Mouse (Mus musculus) hindbrain, embryonic 11.5 days (tissue): ENCODE results near the gene Ankfn1. TPM values are rescaled to one million over a fixed set of nuclear protein-coding genes. Genes with fewer than 3 reads are reported as not detected.
A peak's percentile ranks its signal among the peaks of the same experiment; 100 is the strongest.

Experiments
- ATAC-seq: fragments of 200-750 bp; cut with Nextera tagmentation; 2 replicates; pipeline ENCODE4 v1.8.0; 2017; ENCODE audit warnings: mild to moderate bottlenecking, moderate TSS enrichment, moderate library complexity; ENCODE audit not compliant: low FRiP score
- DNase-seq: peaks from one replicate; pipeline ENCODE4 v3.0.0-alpha.2; 2015; ENCODE audit warnings: low spot score
- H3K27ac ChIP-seq: fragments of 300-500 bp; sonication (generic); 2 replicates; pipeline ENCODE4 v1.5.1; 2014; ENCODE audit warnings: mild to moderate bottlenecking, low read depth, low read length
- H3K27me3 ChIP-seq: fragments of 300-500 bp; sonication (generic); 2 replicates; pipeline ENCODE4 v1.6.1; 2014; ENCODE audit warnings: mild to moderate bottlenecking, low read length, moderate library complexity, mixed read lengths; ENCODE audit not compliant: control insufficient read depth, insufficient read depth
- H3K36me3 ChIP-seq: fragments of 300-500 bp; sonication (generic); 2 replicates; pipeline ENCODE4 v1.6.1; 2014; ENCODE audit warnings: mild to moderate bottlenecking, low read length, moderate library complexity, mixed read lengths; ENCODE audit not compliant: control insufficient read depth, insufficient read depth
- H3K4me1 ChIP-seq: fragments of 300-500 bp; sonication (generic); replicated peaks from 2 replicates; pipeline ENCODE4 v1.6.1; 2014; ENCODE audit warnings: low read length, mixed read lengths; ENCODE audit not compliant: control insufficient read depth, insufficient read depth
- H3K4me2 ChIP-seq: fragments of 300-500 bp; sonication (generic); replicated peaks from 2 replicates; pipeline ENCODE4 v1.6.1; 2014; ENCODE audit warnings: mild to moderate bottlenecking, low read depth, low read length
- H3K4me3 ChIP-seq: fragments of 300-500 bp; sonication (generic); 2 replicates; pipeline ENCODE4 v1.5.1; 2014; ENCODE audit warnings: low read depth, low read length
- H3K9ac ChIP-seq: fragments of 300-500 bp; sonication (generic); 2 replicates; pipeline ENCODE4 v1.6.1; 2014; ENCODE audit warnings: low read depth, low read length
- H3K9me3 ChIP-seq: fragments of 300-500 bp; sonication (generic); 2 replicates; pipeline ENCODE4 v1.6.1; 2016; ENCODE audit warnings: low read length; ENCODE audit not compliant: control insufficient read depth
- whole genome bisulfite sequencing: fragments of 180-500 bp; shearing (Covaris S2); extraction: QIAGEN DNeasy Blood & Tissue Kit; methylation state at CpG from one replicate; pipeline ENCODE4 v1.1.7; 2014; 5-methylcytosine and 5-hydroxymethylcytosine counted together
- polyA plus RNA-seq: library from polyadenylated mRNA; unstranded; fragments of >200 nt; fragmentation: Nextera tagmentation; extraction: Ambion mirVana; gene quantifications from 2 replicates; pipeline ENCODE4 v1.2.1, GENCODE M21; 2014

The Ankfn1 gene
- polyA plus RNA-seq, 1 experiment from 2014 or later, result 2.1 TPM

- WGBS, result 94% methylated on average over 7 of the region's 7 CpGs
- DNase-seq, result no peak
These were observed 61.1 kb downstream of the Ankfn1 start for GRCm38 (mm10) chr11:89716351-89716750.

GRCm38 (mm10) chr11:89708526-89708925, 68.9 kb downstream of the Ankfn1 start:
- no peak overlapping the region for H3K9ac ChIP-seq
- no peaks in the 10 kb centered on the region for H3K9me3 ChIP-seq
- no peaks in the 10 kb centered on the region for H3K4me1 ChIP-seq
- ATAC-seq (no peak), DNase-seq (no peak)
- no peaks in the 10 kb centered on the region for H3K27me3 ChIP-seq
- no peak overlapping the region for H3K4me3 ChIP-seq
- no peak overlapping the region for H3K4me2 ChIP-seq
- 95% methylated on average over 7 of the region's 7 CpGs for WGBS
- H3K27ac ChIP-seq, result no peak overlapping the region
- H3K36me3 ChIP-seq, result no peaks in the 10 kb centered on the region

More at GRCm38 (mm10) chr11:89716351-89716750, 61.1 kb downstream of the Ankfn1 start:
- no peaks in the 10 kb centered on the region for H3K4me1 ChIP-seq
- no peak overlapping the region for H3K4me3 ChIP-seq
- H3K27ac ChIP-seq, result no peak overlapping the region
- no peak for ATAC-seq
- H3K36me3 ChIP-seq, result no peaks in the 10 kb centered on the region
- H3K9ac ChIP-seq, result no peak overlapping the region
- H3K27me3 ChIP-seq, result no peaks in the 10 kb centered on the region
- no peaks in the 10 kb centered on the region for H3K9me3 ChIP-seq
- H3K4me2 ChIP-seq, result no peak overlapping the region

DNA sequence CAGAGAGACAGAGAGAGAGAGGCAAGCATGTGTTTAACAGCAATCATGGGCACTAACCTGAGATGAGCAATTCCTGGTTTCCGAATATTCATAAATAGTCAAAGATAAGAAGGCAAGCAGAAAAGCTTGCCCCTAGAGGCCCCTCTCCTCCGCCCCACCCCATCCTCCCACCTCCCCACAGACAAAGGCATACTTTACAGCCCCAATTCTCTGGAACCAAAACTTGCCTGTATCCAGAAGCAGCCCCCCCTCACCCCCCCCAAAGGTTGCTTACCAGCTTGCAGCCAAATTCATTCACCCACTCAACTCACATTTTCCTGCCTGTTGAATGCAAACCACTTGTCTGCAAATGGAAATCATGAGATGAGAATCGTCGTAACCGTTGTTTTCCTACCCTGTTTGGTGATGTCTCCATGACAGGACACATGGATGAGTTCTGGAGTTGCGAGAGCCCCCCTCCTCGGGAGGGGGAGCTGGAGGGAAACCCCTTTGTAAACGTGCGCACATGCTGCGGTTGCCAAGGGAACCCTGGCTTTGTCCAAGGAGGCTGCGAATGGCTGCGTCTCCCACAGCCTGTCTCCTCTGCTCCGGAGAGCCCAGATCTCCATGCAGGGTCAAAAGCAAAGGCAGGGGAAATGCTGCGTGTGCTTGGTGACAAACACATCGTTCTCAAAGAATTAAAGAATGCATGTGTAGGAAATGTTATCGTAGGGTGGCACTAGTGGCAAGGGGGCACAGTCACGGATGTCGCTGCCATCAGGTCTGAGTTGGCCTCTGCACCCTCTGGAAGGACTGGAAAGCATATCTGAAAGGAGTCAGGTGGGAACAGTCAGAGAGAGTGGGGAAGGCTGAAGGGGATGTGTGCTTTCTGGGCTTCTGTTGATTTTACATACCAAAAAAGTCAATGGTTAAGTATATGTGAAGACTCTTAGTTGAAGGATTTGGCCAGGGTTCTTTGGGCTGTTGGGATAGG, 80.7 kb downstream of the Ankfn1 start:
- WGBS, result 23% methylated on average over 18 of the region's 18 CpGs
- Histone ChIP-seq H3K27ac (no peak overlapping the region), H3K27me3 (no peaks in the 10 kb centered on the region), H3K4me3 (no peak overlapping the region; the same call in 1 of the 2 replicates), H3K4me1 (no peaks in the 10 kb centered on the region; the same call in 1 of the 2 replicates), H3K36me3 (no peaks in the 10 kb centered on the region), H3K9ac (0 out of 2 replicates have a peak overlapping the region, but pooled peaks have one; percentile 20), H3K9me3 (no peaks in the 10 kb centered on the region), H3K4me2 (peak overlapping the region; percentile 36)
- DNase-seq (peak; percentile 79), ATAC-seq (peak; percentile 90)

- Histone ChIP-seq H3K4me1 (no peaks in the 10 kb centered on the region; the same call in 1 of the 2 replicates), H3K9me3 (no peaks in the 10 kb centered on the region), H3K27me3 (no peaks in the 10 kb centered on the region), H3K9ac (no peak overlapping the region), H3K27ac (no peak overlapping the region), H3K4me3 (no peak overlapping the region), H3K4me2 (no peak overlapping the region), H3K36me3 (no peaks in the 10 kb centered on the region)
- WGBS, result 87% methylated on average over 4 of the region's 4 CpGs
- DNase-seq (no peak), ATAC-seq (no peak)
These were observed 83.8 kb downstream of the Ankfn1 start for GRCm38 (mm10) chr11:89693686-89694085.

DNA sequence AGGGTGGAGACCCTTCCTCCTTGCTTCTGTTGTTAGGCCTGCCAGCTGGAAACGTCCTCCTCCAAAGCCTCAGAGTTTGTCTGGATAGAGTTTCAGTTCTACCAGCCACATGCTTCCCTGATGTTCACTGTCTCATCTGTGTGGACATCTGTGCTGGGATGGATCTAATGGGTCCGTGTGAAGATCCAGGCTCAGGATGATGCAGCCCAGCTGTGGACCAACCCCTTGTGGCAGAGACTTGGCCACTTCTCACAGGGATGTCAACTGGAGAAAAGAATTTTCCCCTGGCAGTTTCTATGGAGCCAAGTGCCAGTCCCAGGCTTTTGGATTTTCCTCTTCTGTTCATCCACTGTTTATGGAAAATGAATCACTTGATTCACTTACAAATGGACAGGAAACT, 100.5 kb downstream of the Ankfn1 start:
- H3K9ac ChIP-seq, result no peak overlapping the region
- H3K36me3 ChIP-seq, result no peaks in the 10 kb centered on the region
- no peak overlapping the region for H3K4me3 ChIP-seq
- H3K27me3 ChIP-seq, result no peaks in the 10 kb centered on the region
- H3K4me2 ChIP-seq, result no peak overlapping the region
- H3K9me3 ChIP-seq, result no peaks in the 10 kb centered on the region
- ATAC-seq, result no peak
- H3K4me1 ChIP-seq, result no peaks in the 10 kb centered on the region
- 74% methylated on average over 2 of the region's 2 CpGs for WGBS
- no peak overlapping the region for H3K27ac ChIP-seq
- no peak for DNase-seq

DNA sequence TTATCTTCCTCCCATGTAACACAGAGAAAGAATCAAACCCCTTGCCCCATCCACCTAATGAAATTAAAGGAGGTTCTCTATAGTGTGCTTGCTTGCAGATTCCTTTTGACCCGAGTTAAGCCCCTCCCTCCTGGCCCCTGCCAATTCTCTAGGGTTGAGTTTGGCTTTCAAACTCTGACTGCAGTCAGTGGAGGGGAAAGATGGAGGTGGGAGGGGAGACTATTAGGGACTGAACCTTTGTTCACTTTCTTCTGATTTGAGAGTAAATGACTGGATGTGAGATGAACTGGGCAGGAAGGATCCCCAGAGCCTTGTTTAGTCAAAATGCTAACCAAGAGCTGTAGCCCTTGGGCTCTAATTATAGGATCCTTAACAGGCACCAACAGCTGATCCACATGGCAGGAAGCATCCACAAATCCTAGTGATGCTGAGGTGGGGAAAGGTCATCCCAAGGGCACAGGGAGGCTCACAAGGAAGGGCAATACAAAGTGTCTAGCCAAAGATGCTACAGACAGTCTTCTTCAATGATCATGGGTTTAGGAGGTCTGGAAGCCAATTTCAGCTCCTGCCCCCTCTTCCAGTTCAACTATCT, 103.4 kb downstream of the Ankfn1 start:
- Histone ChIP-seq H3K36me3 (no peaks in the 10 kb centered on the region), H3K4me3 (no peak overlapping the region), H3K4me2 (no peak overlapping the region), H3K27ac (no peak overlapping the region), H3K4me1 (no peaks in the 10 kb centered on the region), H3K9ac (no peak overlapping the region), H3K9me3 (no peaks in the 10 kb centered on the region), H3K27me3 (no peaks in the 10 kb centered on the region)
- WGBS, result 8% methylated on average over 1 of the region's 1 CpGs
- peak; percentile 7 for DNase-seq
- no peak for ATAC-seq

DNA sequence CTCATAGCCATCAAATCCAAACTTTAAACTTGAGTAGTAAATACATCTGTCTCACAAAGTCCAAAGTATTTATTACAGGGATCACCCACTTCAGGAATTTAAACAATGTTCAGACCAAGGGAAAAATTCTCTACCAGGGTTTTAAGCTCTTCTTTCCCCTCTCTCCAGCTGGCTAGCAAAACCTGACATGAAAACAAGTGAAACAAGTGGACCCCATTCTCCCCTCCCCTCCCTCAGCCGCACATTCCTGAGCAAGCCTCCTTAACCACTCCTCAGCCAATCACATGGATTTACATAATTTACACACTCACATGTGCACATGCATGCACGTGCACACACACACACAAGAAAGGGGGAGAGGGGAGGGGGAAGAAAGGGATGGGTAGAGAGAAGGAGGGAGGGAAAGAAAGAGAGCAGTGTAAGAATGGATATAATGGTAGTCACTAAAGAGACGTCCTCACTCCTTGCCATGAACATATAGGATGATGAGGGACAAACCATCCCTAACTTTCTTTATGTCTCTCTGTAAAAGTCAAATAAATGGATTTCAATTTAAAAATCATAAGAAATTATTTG, 104.9 kb downstream of the Ankfn1 start:
- DNase-seq, result no peak

DNA sequence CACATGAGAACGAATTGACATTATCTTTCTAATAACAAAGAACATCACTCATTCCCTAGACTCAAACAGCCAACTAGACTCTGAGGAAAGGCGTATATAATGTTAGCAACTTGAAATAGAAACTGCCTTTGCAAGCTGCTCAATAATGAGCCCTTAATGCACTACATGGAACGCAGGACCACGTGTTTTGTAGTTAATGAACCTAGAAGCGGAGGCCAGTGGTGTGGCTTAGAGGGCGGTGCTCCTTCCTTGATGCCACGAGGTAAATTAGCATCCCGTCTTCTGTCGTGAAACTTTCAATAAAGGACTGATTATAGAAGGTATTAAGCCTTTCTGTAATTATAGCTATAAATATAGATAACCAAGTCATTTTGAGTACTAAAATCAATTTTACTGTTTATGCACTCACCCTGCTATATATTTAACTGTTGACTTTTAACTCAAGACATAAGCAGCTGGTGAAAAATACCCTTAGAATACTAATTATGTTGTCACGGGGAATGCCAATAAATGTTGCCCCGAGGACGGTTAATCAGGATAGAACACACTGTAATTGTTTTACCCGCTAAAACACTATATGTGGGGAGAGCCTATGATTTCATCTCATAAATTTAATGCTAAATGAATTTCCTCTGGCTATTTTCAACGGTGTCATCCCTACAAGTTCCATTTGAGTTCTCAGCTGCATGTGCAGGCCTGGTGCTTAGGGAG, 112.1 kb downstream of the Ankfn1 start:
- WGBS, result 76% methylated on average over 14 of the region's 14 CpGs
- Histone ChIP-seq H3K27ac (no peak overlapping the region), H3K4me1 (no peaks in the 10 kb centered on the region), H3K36me3 (no peaks in the 10 kb centered on the region), H3K4me3 (no peak overlapping the region), H3K4me2 (no peak overlapping the region), H3K9me3 (no peaks in the 10 kb centered on the region), H3K9ac (no peak overlapping the region), H3K27me3 (no peaks in the 10 kb centered on the region)
- no peak for ATAC-seq
- DNase-seq, result no peak

More for the DNA sequence above, 104.9 kb downstream of the Ankfn1 start:
- Histone ChIP-seq H3K9me3 (no peaks in the 10 kb centered on the region), H3K4me2 (no peak overlapping the region), H3K27ac (no peak overlapping the region), H3K36me3 (no peaks in the 10 kb centered on the region), H3K27me3 (no peaks in the 10 kb centered on the region), H3K4me1 (no peaks in the 10 kb centered on the region), H3K9ac (no peak overlapping the region), H3K4me3 (no peak overlapping the region)
- ATAC-seq, result no peak
- 69% methylated on average over 3 of the region's 3 CpGs for WGBS
